Mouse (Mus musculus) right cerebral cortex, postnatal 10 days (tissue): Measurements from ENCODE around the gene Ccdc151.

Source experiments
- DNase-seq, 2 experiments: peaks; one replicate each; pipeline ENCODE4 v3.0.0; 2021; ENCODE audit warnings: low spot score in 2 of 2

Gene Ccdc151

GRCm38 (mm10) chr9:21996178-21996867, 6.1 kb downstream of the Ccdc151 start:
- DNase-seq = no peak

- DNase-seq = no peak
These were observed 10.2 kb downstream of the Ccdc151 start for GRCm38 (mm10) chr9:21992227-21992626.

- DNase-seq = no peak
These were observed 13.0 kb downstream of the Ccdc151 start, which contains the start of gene Rgl3 for GRCm38 (mm10) chr9:21989230-21990110. Rgl3 (minus strand) TSS chr9:21989446.

GRCm38 (mm10) chr9:21988421-21989101, 13.9 kb downstream of the Ccdc151 start:
- no peak for DNase-seq

GRCm38 (mm10) chr9:21987592-21988342, 14.7 kb downstream of the Ccdc151 start:
- DNase-seq = no peak

GRCm38 (mm10) chr9:21983911-21984310, 18.5 kb downstream of the Ccdc151 start:
- no peak for DNase-seq

GRCm38 (mm10) chr9:21978398-21979128, 23.9 kb downstream of the Ccdc151 start:
- no peak for DNase-seq

GRCm38 (mm10) chr9:21977972-21978371, 24.5 kb downstream of the Ccdc151 start:
- no peak for DNase-seq

GRCm38 (mm10) chr9:21977331-21977730, 25.1 kb downstream of the Ccdc151 start:
- no peak for DNase-seq

GRCm38 (mm10) chr9:21976626-21977175, 25.7 kb downstream of the Ccdc151 start:
- DNase-seq = no peak

GRCm38 (mm10) chr9:21969304-21969703, 33.1 kb downstream of the Ccdc151 start:
- DNase-seq = no peak

GRCm38 (mm10) chr9:21968883-21969282, 33.6 kb downstream of the Ccdc151 start:
- DNase-seq = no peak

GRCm38 (mm10) chr9:21963417-21963816, 39.0 kb downstream of the Ccdc151 start, which contains the start of gene Epor:
Epor (minus strand) TSS chr9:21963506.
- peak in 1 of 2 experiments; percentile 65 for DNase-seq

- peak; percentile 83 to 86 for DNase-seq
These were observed 39.9 kb downstream of the Ccdc151 start for GRCm38 (mm10) chr9:21962416-21963059.

- DNase-seq = no peak
These were observed 40.4 kb downstream of the Ccdc151 start for GRCm38 (mm10) chr9:21962010-21962409.

- DNase-seq = no peak
These were observed 41.0 kb downstream of the Ccdc151 start for GRCm38 (mm10) chr9:21961366-21961980.

GRCm38 (mm10) chr9:21960558-21961208, 41.8 kb downstream of the Ccdc151 start:
- DNase-seq = no peak

GRCm38 (mm10) chr9:21960135-21960534, 42.3 kb downstream of the Ccdc151 start:
- no peak for DNase-seq

- DNase-seq = no peak
These were observed 43.2 kb downstream of the Ccdc151 start for GRCm38 (mm10) chr9:21959244-21959643.
